Mouse (Mus musculus): ENCODE results near the gene Znhit2. TPM values are rescaled to one million over a fixed set of nuclear protein-coding genes. Genes with fewer than 3 reads are reported as not detected.
"Not testable (repeated sequence)": the region's sequence is repeated elsewhere in the genome, so short reads cannot be mapped to it uniquely, and the experiment has no call there.

The Znhit2 gene
- polyA plus RNA-seq, 1 experiment from 2014 or later, result 24.9 TPM

- H3K36me3 ChIP-seq, result no peaks in the 10 kb centered on the region
- ATAC-seq (ENCODE audit: insufficient number of reproducible peaks, low FRiP score), result no peak
- H3K9me3 ChIP-seq (replicated peaks), result no peaks in the 10 kb centered on the region
- H3K4me1 ChIP-seq (replicated peaks), result no peaks in the 10 kb centered on the region
- no peak overlapping the region for H3K4me3 ChIP-seq
- WGBS, result 70% methylated on average over 9 of the region's 9 CpGs
- H3K9ac ChIP-seq, result no peak overlapping the region
- no peak overlapping the region for H3K27ac ChIP-seq (ENCODE audit: poor library complexity, severe bottlenecking)
- H3K27me3 ChIP-seq (replicated peaks), result no peaks in the 10 kb centered on the region
- no peak overlapping the region for H3K4me2 ChIP-seq
Observed at GRCm38 (mm10) chr19:6029426-6029825, 31.6 kb upstream of the Znhit2 start.

DNA sequence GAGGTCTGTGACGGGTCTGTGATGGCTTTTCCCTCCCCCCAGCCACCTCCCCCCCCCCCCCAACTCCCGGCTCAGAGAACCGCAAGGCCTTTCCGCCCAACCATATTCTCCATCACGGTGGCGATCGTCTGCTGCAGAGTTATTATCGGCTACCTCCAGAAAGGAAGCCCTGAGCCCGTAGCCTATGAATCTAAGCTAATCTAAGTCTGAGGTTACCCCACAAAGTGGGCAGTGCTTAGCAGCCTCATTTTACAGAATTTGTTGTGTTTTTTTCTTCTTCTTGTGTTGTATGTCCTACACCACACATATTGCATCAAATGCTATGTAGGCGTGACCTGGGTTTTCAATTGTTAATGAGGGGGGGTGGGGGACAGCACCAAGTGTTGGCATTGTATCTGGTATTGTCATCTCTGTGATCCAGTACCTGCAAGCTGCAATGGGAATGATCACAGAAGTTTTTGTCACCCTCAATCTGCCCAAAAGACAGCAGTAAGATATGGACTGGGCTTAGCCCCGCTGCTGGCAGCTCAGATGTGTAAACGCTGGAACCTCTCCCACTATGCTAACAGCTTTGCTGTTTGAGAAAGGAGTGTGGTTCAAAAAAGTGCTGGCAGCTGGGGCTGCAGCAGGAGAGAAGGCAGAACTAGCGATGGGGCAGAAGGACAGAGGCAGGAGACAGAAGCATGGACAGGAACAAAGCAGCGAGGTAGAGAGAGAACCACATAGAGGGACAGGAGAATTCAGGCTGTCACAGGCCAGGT, 30.3 kb upstream of the Znhit2 start:
- 61% methylated on average over 14 of the region's 14 CpGs for WGBS
- H3K27me3 ChIP-seq (replicated peaks), result no peaks in the 10 kb centered on the region
- no peaks in the 10 kb centered on the region for H3K36me3 ChIP-seq
- no peak overlapping the region for H3K27ac ChIP-seq (ENCODE audit: poor library complexity, severe bottlenecking)
- no peak overlapping the region for H3K4me3 ChIP-seq
- ATAC-seq (ENCODE audit: insufficient number of reproducible peaks, low FRiP score), result no peak
- H3K4me2 ChIP-seq, result no peak overlapping the region
- H3K4me1 ChIP-seq (replicated peaks), result no peaks in the 10 kb centered on the region
- no peaks in the 10 kb centered on the region for H3K9me3 ChIP-seq (replicated peaks)
- H3K9ac ChIP-seq, result no peak overlapping the region

DNA sequence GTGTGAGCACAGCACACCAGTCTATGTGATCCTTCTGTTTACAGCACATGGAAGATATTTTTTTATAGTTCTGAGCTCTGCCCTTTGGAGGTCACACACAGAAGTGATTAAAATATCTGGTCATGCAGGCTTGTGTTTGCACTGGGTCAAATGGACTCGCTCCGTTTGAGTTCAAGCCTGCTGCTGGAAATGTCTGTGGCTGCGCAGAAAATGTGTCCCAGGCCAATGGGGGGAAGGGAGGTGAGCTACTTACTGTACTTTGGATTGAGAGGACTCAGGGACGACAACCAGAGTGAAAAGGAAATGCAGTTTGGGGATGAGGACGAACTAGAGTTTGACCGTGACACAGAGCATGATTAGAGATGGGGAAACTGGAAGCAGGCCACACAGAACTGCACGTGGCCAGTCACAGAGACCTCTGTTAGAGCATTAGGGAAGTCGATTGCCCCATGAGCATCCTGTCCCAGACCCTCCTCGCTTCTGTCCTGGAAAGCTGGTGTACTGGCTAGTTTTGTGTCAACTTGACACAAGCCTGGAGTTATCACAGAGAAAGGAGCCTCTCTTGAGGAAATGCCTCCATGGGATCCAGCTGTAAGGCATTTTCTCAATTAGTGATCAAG, 24.9 kb upstream of the Znhit2 start:
- no peak overlapping the region for H3K9ac ChIP-seq
- no peak for ATAC-seq (ENCODE audit: insufficient number of reproducible peaks, low FRiP score)
- 70% methylated on average over 9 of the region's 9 CpGs for WGBS
- no peaks in the 10 kb centered on the region for H3K27me3 ChIP-seq (replicated peaks)
- H3K27ac ChIP-seq (ENCODE audit: poor library complexity, severe bottlenecking), result no peak overlapping the region
- no peak overlapping the region for H3K4me3 ChIP-seq
- no peak overlapping the region for H3K4me2 ChIP-seq
- H3K4me1 ChIP-seq (replicated peaks), result no peaks in the 10 kb centered on the region
- no peaks in the 10 kb centered on the region for H3K9me3 ChIP-seq (replicated peaks)
- no peaks in the 10 kb centered on the region for H3K36me3 ChIP-seq

DNA sequence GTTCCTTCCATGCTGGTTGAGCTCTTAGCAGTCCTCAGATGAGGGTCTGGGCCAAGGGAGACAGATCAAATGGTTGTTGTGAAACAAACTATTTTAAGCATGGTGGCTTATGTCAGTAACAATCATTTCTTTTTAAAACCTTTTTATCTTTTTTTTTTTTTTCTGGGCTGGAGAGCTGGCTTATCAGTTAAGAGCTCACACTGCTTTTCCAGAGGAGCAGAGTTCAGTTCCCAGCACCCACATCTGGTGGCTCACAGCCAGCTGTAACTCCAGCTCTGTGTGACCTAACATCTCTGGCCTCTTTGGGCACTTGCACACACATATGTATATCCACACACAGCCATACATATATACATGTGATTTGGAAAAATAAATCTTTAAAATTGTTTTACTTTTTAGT, 23.3 kb upstream of the Znhit2 start:
- H3K27ac ChIP-seq (ENCODE audit: poor library complexity, severe bottlenecking), result no peak overlapping the region
- H3K27me3 ChIP-seq (replicated peaks), result no peaks in the 10 kb centered on the region
- no peaks in the 10 kb centered on the region for H3K36me3 ChIP-seq
- H3K4me3 ChIP-seq, result no peak overlapping the region
- no peaks in the 10 kb centered on the region for H3K9me3 ChIP-seq (replicated peaks)
- no peak overlapping the region for H3K4me2 ChIP-seq
- ATAC-seq (ENCODE audit: insufficient number of reproducible peaks, low FRiP score), result no peak
- no peaks in the 10 kb centered on the region for H3K4me1 ChIP-seq (replicated peaks)
- H3K9ac ChIP-seq, result no peak overlapping the region

- 71% methylated on average over 7 of the region's 7 CpGs for WGBS
- no peak overlapping the region for H3K4me2 ChIP-seq
- H3K36me3 ChIP-seq, result no peaks in the 10 kb centered on the region
- no peaks in the 10 kb centered on the region for H3K27me3 ChIP-seq (replicated peaks)
- H3K9ac ChIP-seq, result no peak overlapping the region
- H3K4me1 ChIP-seq (replicated peaks), result no peaks in the 10 kb centered on the region
- no peak overlapping the region for H3K27ac ChIP-seq (ENCODE audit: poor library complexity, severe bottlenecking)
- no peak for ATAC-seq (ENCODE audit: insufficient number of reproducible peaks, low FRiP score)
- no peak overlapping the region for H3K4me3 ChIP-seq
- H3K9me3 ChIP-seq (replicated peaks), result no peaks in the 10 kb centered on the region
Observed at GRCm38 (mm10) chr19:6038326-6038725, 22.7 kb upstream of the Znhit2 start.

- Histone ChIP-seq H3K27ac (ENCODE audit: poor library complexity, severe bottlenecking) (no peak overlapping the region), H3K27me3 (replicated peaks) (no peaks in the 10 kb centered on the region), H3K9me3 (replicated peaks) (no peaks in the 10 kb centered on the region), H3K4me1 (replicated peaks) (0 out of 2 replicates have a peak, but pooled peaks cover under 1% of the 10 kb centered on the region), H3K9ac (no peak overlapping the region), H3K4me2 (no peak overlapping the region), H3K4me3 (no peak overlapping the region), H3K36me3 (no peaks in the 10 kb centered on the region)
- ATAC-seq (ENCODE audit: insufficient number of reproducible peaks, low FRiP score), result no peak
Observed at GRCm38 (mm10) chr19:6040002-6040401, 21.0 kb upstream of the Znhit2 start.

- Histone ChIP-seq H3K9me3 (replicated peaks) (no peaks in the 10 kb centered on the region), H3K27ac (ENCODE audit: poor library complexity, severe bottlenecking) (no peak overlapping the region), H3K4me3 (no peak overlapping the region), H3K27me3 (replicated peaks) (no peaks in the 10 kb centered on the region), H3K9ac (no peak overlapping the region), H3K4me2 (no peak overlapping the region), H3K36me3 (no peaks in the 10 kb centered on the region), H3K4me1 (replicated peaks) (peaks cover 8% of the 10 kb centered on the region)
- no peak for ATAC-seq (ENCODE audit: insufficient number of reproducible peaks, low FRiP score)
- 79% methylated on average over 9 of the region's 9 CpGs for WGBS
Observed at GRCm38 (mm10) chr19:6042293-6042692, 18.7 kb upstream of the Znhit2 start.

GRCm38 (mm10) chr19:6044102-6044501, 16.9 kb upstream of the Znhit2 start:
- H3K4me2 ChIP-seq; H3K9ac ChIP-seq; H3K36me3 ChIP-seq; H3K4me3 ChIP-seq; H3K27ac ChIP-seq (ENCODE audit: poor library complexity, severe bottlenecking); H3K9me3 ChIP-seq (replicated peaks); ATAC-seq (ENCODE audit: insufficient number of reproducible peaks, low FRiP score); H3K27me3 ChIP-seq (replicated peaks): not testable (repeated sequence)
- WGBS, result 54% methylated on average over 4 of the region's 4 CpGs
- peaks cover 26% of the 10 kb centered on the region for H3K4me1 ChIP-seq (replicated peaks)

- H3K27me3 ChIP-seq (replicated peaks), result no peaks in the 10 kb centered on the region
- H3K4me3 ChIP-seq, result peak overlapping the region; percentile 97
- peak overlapping the region; percentile 74 for H3K9ac ChIP-seq
- peak overlapping the region; percentile 93 for H3K4me2 ChIP-seq
- ATAC-seq (ENCODE audit: insufficient number of reproducible peaks, low FRiP score), result peak; percentile 49; the same call in 1 of the 2 replicates
- H3K36me3 ChIP-seq, result peaks cover 24% of the 10 kb centered on the region
- 17% methylated on average over 20 of the region's 20 CpGs for WGBS
- peaks cover 26% of the 10 kb centered on the region for H3K4me1 ChIP-seq (replicated peaks)
- no peaks in the 10 kb centered on the region for H3K9me3 ChIP-seq (replicated peaks)
- H3K27ac ChIP-seq (ENCODE audit: poor library complexity, severe bottlenecking), result peak overlapping the region; percentile 98
Observed at GRCm38 (mm10) chr19:6045366-6046293, 15.4 kb upstream of the Znhit2 start.

DNA sequence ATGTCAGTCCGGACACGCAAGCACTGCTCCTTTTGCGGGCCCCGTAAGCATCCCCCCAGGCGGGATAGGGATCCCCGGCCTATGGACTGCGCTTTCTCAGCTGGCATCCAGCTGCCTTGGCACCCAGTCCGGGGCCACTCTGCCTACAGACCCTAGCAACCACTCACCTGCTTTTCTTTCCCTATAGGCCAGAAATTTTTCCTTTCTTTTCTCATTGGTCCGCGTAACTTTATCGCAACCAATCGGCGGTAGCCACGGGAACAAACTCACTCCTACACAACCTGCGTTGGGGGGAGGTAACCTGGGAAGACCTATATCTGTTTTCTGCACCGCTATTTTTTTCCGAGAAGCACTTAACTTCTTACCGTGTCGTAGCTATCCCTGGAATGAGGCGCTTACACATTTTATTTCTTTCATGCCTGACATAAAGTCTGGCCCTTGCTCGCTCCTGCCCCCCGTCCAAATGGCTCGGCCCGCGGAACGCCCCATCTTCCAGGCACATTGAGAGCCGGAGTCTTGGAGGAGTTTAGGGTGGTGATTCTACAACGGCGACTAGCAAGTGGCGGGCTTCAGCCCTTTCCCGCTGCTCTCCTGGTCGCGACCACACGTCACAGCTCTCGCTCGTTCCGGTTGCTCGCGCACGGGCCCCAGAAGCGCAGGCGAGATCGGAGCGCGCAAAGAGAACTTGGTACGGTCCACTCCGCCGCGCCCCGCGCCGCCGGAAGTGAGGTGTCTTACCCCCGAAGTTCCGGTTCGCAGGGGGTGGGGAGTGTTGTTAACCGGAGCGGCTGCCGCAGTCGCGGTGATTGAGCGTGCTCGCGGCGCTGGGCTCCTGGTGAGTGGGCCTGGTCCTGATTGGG, 14.5 kb upstream of the Znhit2 start, which contains the start of gene Syvn1:
Syvn1 (plus strand) TSS at position 283 of the 860 bp plus-strand sequence.
- peak within 1 kb of the TSS; percentile 93 for H3K4me2 ChIP-seq
- peak within 1 kb of the TSS; percentile 98 for H3K27ac ChIP-seq (ENCODE audit: poor library complexity, severe bottlenecking)
- H3K4me1 ChIP-seq (replicated peaks), result peaks cover 26% of the 10 kb centered on the region
- no peaks in the 10 kb centered on the region for H3K27me3 ChIP-seq (replicated peaks)
- ATAC-seq (ENCODE audit: insufficient number of reproducible peaks, low FRiP score), result peak; percentile 90
- peak within 1 kb of the TSS; percentile 97 for H3K4me3 ChIP-seq
- H3K36me3 ChIP-seq, result peaks cover 33% of the 10 kb centered on the region
- H3K9ac ChIP-seq, result peak within 1 kb of the TSS; percentile 97
- H3K9me3 ChIP-seq (replicated peaks), result no peaks in the 10 kb centered on the region
- WGBS, result 0% methylated on average over 65 of the region's 65 CpGs

All from heart, embryonic 12.5 days (tissue).